Mouse (Mus musculus) hindbrain, postnatal 0 days (tissue): Measurements from ENCODE around the gene Tsc22d3. TPM values are rescaled to one million over a fixed set of nuclear protein-coding genes. Genes with fewer than 3 reads are reported as not detected.

Experiments
- ATAC-seq: fragments of 200-750 bp; cut with Nextera tagmentation; 2 replicates; pipeline ENCODE4 v1.8.0; 2017; ENCODE audit warnings: mild to moderate bottlenecking, moderate TSS enrichment, moderate library complexity
- DNase-seq: peaks from one replicate; pipeline ENCODE4 v3.0.0-alpha.2; 2015; ENCODE audit warnings: low spot score
- H3K27ac ChIP-seq: fragments of 300-500 bp; sonication (generic); 2 replicates; pipeline ENCODE4 v1.5.1; 2014; ENCODE audit warnings: mild to moderate bottlenecking
- H3K27me3 ChIP-seq: fragments of 300-500 bp; sonication (generic); 2 replicates; pipeline ENCODE4 v1.6.1; 2014; ENCODE audit warnings: low read length, mixed read lengths; ENCODE audit not compliant: insufficient read depth
- H3K36me3 ChIP-seq: fragments of 300-500 bp; sonication (generic); 2 replicates; pipeline ENCODE4 v1.6.1; 2014; ENCODE audit warnings: low read length, mixed read lengths; ENCODE audit not compliant: insufficient read depth
- H3K4me1 ChIP-seq: fragments of 300-500 bp; sonication (generic); 2 replicates; pipeline ENCODE4 v1.6.1; 2014; ENCODE audit warnings: antibody characterized with exemption, low read length, mixed read lengths; ENCODE audit not compliant: insufficient read depth
- H3K4me2 ChIP-seq: fragments of 300-500 bp; sonication (generic); 2 replicates; pipeline ENCODE4 v1.6.1; 2014; ENCODE audit warnings: low read depth, mild to moderate bottlenecking, low read length, moderate library complexity, mixed read lengths
- H3K4me3 ChIP-seq: fragments of 300-500 bp; sonication (generic); 2 replicates; pipeline ENCODE4 v1.5.1; 2014; ENCODE audit warnings: low read length
- H3K9ac ChIP-seq: fragments of 300-500 bp; sonication (generic); replicated peaks from 2 replicates; pipeline ENCODE4 v1.6.1; 2014; ENCODE audit warnings: mild to moderate bottlenecking, low read length, moderate library complexity, mixed read lengths
- H3K9me3 ChIP-seq: fragments of 300-500 bp; sonication (generic); 2 replicates; pipeline ENCODE4 v1.6.1; 2016; ENCODE audit warnings: low read length, mixed read lengths
- CTCF ChIP-seq: IDR thresholded peaks from 2 replicates; pipeline ENCODE4 v1.5.1; 2016; ENCODE audit warnings: antibody characterized with exemption, control low read depth, low read depth
- WGBS: fragments of 180-500 bp; shearing (Covaris S2); extraction: QIAGEN DNeasy Blood & Tissue Kit; methylation state at CpG from one replicate; pipeline ENCODE4 v1.1.7; 2014; 5-methylcytosine and 5-hydroxymethylcytosine counted together
- polyA plus RNA-seq: library from polyadenylated mRNA; unstranded; fragments of >200 nt; fragmentation: Nextera tagmentation; extraction: Ambion mirVana; gene quantifications from 2 replicates; pipeline ENCODE4 v1.2.1, GENCODE M21; 2015
- total RNA-seq: library from RNA; depleted of rRNA; stranded (reverse); fragments of >200 nt; gene quantifications from 2 replicates; pipeline ENCODE4 v1.2.3, GENCODE M21; 2014

Tsc22d3 gene
- total and polyA plus RNA-seq, 2 experiments from 2014 or later: 102 to 114 TPM

- WGBS: 84% methylated on average over 6 of the region's 6 CpGs
These were observed 68.1 kb downstream of the Tsc22d3 start for GRCm38 (mm10) chrX:140532325-140532724.

GRCm38 (mm10) chrX:140531356-140531755 lies 69.1 kb downstream of the Tsc22d3 start:
- Histone ChIP-seq H3K9ac (no peak overlapping the region), H3K4me2 (no peak overlapping the region), H3K4me3 (no peak overlapping the region), H3K27me3 (no peaks in the 10 kb centered on the region), H3K27ac (no peak overlapping the region), H3K4me1 (no peaks in the 10 kb centered on the region), H3K36me3 (no peaks in the 10 kb centered on the region), H3K9me3 (no peaks in the 10 kb centered on the region)
- WGBS: 87% methylated on average over 2 of the region's 2 CpGs
- no peak for TF ChIP-seq CTCF
- DNase-seq (no peak), ATAC-seq (no peak)

More at GRCm38 (mm10) chrX:140532325-140532724, 68.1 kb downstream of the Tsc22d3 start:
- no peak for TF ChIP-seq CTCF
- H3K4me2 ChIP-seq: no peak overlapping the region
- H3K27ac ChIP-seq: no peak overlapping the region
- H3K4me3 ChIP-seq: no peak overlapping the region
- no peak overlapping the region for H3K9ac ChIP-seq
- H3K4me1 ChIP-seq: no peaks in the 10 kb centered on the region
- H3K36me3 ChIP-seq: no peaks in the 10 kb centered on the region
- H3K27me3 ChIP-seq: no peaks in the 10 kb centered on the region
- no peak for DNase-seq
- no peaks in the 10 kb centered on the region for H3K9me3 ChIP-seq
- no peak for ATAC-seq

DNA sequence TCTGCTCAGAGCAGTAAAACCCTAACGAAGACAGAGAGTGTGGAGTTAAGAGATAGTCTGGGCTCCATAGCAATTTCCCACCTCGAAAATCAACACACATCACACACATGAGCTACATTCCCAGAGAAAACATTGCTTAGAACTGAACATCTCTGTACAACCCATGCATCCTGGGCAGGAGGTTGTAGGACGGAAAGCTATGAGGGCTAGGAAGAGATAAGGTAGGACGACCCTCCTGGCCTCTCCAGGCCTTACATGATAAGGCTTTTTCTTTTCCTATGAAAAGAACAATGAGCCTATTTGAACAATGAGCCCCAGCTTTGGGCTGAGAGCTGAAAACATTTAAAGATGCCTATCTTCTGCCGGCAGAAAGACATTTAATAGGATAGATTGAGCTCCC lies 69.8 kb downstream of the Tsc22d3 start:
- Histone ChIP-seq H3K4me3 (no peak overlapping the region), H3K4me2 (no peak overlapping the region), H3K27ac (no peak overlapping the region), H3K9ac (no peak overlapping the region), H3K36me3 (no peaks in the 10 kb centered on the region), H3K4me1 (no peaks in the 10 kb centered on the region), H3K9me3 (no peaks in the 10 kb centered on the region), H3K27me3 (no peaks in the 10 kb centered on the region)
- 85% methylated on average over 5 of the region's 5 CpGs for WGBS
- TF ChIP-seq CTCF: no peak
- no peak for DNase-seq
- no peak for ATAC-seq

GRCm38 (mm10) chrX:140529074-140529561 lies 71.3 kb downstream of the Tsc22d3 start:
- no peak for ATAC-seq
- 78% methylated on average over 5 of the region's 5 CpGs for WGBS
- Histone ChIP-seq H3K4me1 (no peaks in the 10 kb centered on the region), H3K27me3 (no peaks in the 10 kb centered on the region), H3K27ac (no peak overlapping the region), H3K9me3 (no peaks in the 10 kb centered on the region), H3K4me2 (no peak overlapping the region), H3K4me3 (no peak overlapping the region), H3K36me3 (no peaks in the 10 kb centered on the region), H3K9ac (no peak overlapping the region)
- no peak for TF ChIP-seq CTCF
- no peak for DNase-seq

DNA sequence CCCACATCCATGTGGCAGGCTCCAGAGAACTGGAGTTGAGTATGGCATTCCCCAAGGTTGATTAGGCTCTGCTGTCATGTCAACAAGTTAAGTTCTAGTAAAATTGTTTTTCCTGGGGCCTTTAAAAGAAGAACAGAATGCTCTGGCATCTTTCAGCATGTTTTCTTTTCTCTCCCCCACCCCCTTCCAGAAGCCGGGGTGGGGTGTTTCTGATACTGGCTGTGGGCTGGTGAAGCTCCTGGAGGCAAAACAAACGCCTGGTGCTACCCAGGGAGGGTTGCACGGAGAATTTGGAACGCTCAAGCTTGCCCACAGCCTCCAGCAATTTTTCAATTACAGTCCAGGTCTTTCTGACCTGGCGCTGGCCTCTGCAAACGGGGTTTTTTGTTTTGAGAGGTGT lies 73.2 kb downstream of the Tsc22d3 start:
- Histone ChIP-seq H3K4me1 (no peaks in the 10 kb centered on the region), H3K27me3 (no peaks in the 10 kb centered on the region), H3K9me3 (no peaks in the 10 kb centered on the region), H3K4me2 (no peak overlapping the region), H3K4me3 (no peak overlapping the region), H3K36me3 (no peaks in the 10 kb centered on the region), H3K27ac (no peak overlapping the region), H3K9ac (no peak overlapping the region)
- TF ChIP-seq CTCF: no peak
- WGBS: 55% methylated on average over 6 of the region's 6 CpGs
- DNase-seq (no peak), ATAC-seq (no peak)

DNA sequence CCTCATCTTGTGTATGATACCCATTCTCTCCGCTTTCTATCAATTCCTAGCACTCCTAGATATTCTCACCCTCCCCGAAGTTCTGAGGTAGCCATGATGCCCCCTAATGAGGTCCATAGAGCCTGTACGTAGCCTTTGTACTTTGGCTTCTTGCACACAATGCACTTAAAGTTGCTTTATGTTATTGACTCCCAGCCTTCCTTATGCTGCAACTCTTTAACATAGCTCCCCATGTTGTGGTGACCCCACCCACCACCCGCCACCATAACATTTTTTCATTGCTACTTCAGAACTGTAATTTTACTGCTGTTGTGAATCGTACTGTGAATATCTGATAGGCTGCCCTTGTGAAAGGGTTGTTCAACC lies 74.2 kb downstream of the Tsc22d3 start:
- TF ChIP-seq CTCF: no peak
- Histone ChIP-seq H3K4me3 (no peak overlapping the region), H3K4me1 (no peaks in the 10 kb centered on the region), H3K9ac (no peak overlapping the region), H3K4me2 (no peak overlapping the region), H3K27me3 (no peaks in the 10 kb centered on the region), H3K27ac (no peak overlapping the region), H3K9me3 (no peaks in the 10 kb centered on the region), H3K36me3 (no peaks in the 10 kb centered on the region)
- no peak for DNase-seq
- 93% methylated on average over 5 of the region's 5 CpGs for WGBS
- ATAC-seq: no peak

DNA sequence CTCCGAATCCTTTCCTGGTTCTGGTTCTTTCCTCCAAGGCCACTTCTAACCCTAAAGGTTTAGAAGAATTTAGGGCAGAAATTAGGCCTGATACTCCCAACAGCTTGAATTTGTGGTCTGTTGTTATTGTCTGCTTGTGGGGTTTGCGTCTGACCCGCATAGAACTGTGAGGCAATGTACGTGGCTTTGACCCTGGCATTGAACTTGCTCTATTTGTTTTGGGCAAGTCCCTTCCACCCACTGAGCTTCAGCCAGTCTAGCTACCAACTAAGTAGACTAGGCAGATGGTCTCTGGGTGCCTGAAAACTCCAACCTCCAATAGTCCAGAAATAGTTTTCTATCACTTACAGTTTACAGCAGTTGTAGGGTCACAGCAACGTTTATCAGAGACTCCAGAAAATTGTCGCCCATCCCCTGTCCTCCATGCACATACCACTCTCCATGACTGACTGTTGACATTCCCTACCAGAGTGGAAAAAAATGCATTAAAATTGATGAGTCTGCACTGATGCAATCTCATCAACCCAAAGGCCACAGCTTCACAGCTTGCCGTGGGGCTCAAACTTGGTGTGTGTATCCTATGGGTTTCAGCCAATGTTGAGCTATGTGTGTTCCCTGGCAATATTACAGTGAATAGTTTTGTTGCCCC lies 74.7 kb downstream of the Tsc22d3 start:
- WGBS: 88% methylated on average over 7 of the region's 7 CpGs
- H3K4me1 ChIP-seq: no peaks in the 10 kb centered on the region
- H3K4me2 ChIP-seq: no peak overlapping the region
- H3K9me3 ChIP-seq: no peaks in the 10 kb centered on the region
- TF ChIP-seq CTCF: no peak
- DNase-seq: no peak
- no peak for ATAC-seq
- H3K27ac ChIP-seq: no peak overlapping the region
- H3K9ac ChIP-seq: no peak overlapping the region
- no peaks in the 10 kb centered on the region for H3K27me3 ChIP-seq
- H3K36me3 ChIP-seq: no peaks in the 10 kb centered on the region
- H3K4me3 ChIP-seq: no peak overlapping the region
